Mouse (Mus musculus) liver, adult 2 months (tissue): Measurements from ENCODE around the gene Vwa8. TPM values are rescaled to one million over a fixed set of nuclear protein-coding genes. Genes with fewer than 3 reads are reported as not detected.

Source experiments
- DNase-seq: peaks from one replicate; pipeline ENCODE4 v3.0.0-alpha.2; 2011; ENCODE audit warnings: low read depth, low spot score; ENCODE audit errors: extremely low read depth
- H3K27ac ChIP-seq: fragments of 200-500 bp; replicated peaks from 2 replicates; pipeline ENCODE4 v1.5.1; 2012; ENCODE audit warnings: low read depth, mild to moderate bottlenecking, control low read depth, inconsistent platforms, low read length; ENCODE audit not compliant: insufficient read depth
- H3K27me3 ChIP-seq: fragments of 200-500 bp; 2 replicates; pipeline ENCODE4 v1.6.1; 2012; ENCODE audit warnings: mild to moderate bottlenecking, moderate library complexity, low read length, inconsistent platforms; ENCODE audit not compliant: control insufficient read depth, insufficient read depth
- H3K36me3 ChIP-seq: fragments of 200-500 bp; 2 replicates; pipeline ENCODE4 v1.6.1; 2012; ENCODE audit warnings: low read length, inconsistent platforms; ENCODE audit not compliant: control insufficient read depth, insufficient read depth
- H3K4me1 ChIP-seq: fragments of 200-500 bp; 2 replicates; pipeline ENCODE4 v1.6.1; 2011; ENCODE audit warnings: low read length; ENCODE audit not compliant: control insufficient read depth, insufficient read depth
- H3K4me3 ChIP-seq: fragments of 200-500 bp; 2 replicates; pipeline ENCODE4 v1.5.1; 2011; ENCODE audit warnings: low read depth, mild to moderate bottlenecking, control low read depth, low read length, moderate library complexity; ENCODE audit not compliant: insufficient read depth
- H3K79me2 ChIP-seq: fragments of 200-500 bp; 2 replicates; pipeline ENCODE4 v1.6.1; 2012; ENCODE audit warnings: inconsistent platforms, mild to moderate bottlenecking, low read length, moderate library complexity; ENCODE audit not compliant: control insufficient read depth, insufficient read depth
- H3K9ac ChIP-seq: fragments of 200-500 bp; 2 replicates; pipeline ENCODE4 v1.6.1; 2012; ENCODE audit warnings: low read depth, mild to moderate bottlenecking, control low read depth, inconsistent platforms, low read length
- CTCF ChIP-seq: fragments of 200-500 bp; IDR thresholded peaks from 2 replicates; pipeline ENCODE4 v1.5.1; 2011; ENCODE audit warnings: low read depth, low read length, control low read depth
- POLR2A ChIP-seq: fragments of 200-500 bp; IDR thresholded peaks from 2 replicates; pipeline ENCODE4 v1.6.1; 2011; ENCODE audit warnings: low read length, control low read depth; ENCODE audit not compliant: insufficient read depth; ENCODE audit errors: extremely low read depth
- WGBS: fragments of 180-500 bp; shearing (Covaris S2); methylation state at CpG from one replicate; pipeline ENCODE4 v1.1.7; 2018; 5-methylcytosine and 5-hydroxymethylcytosine counted together
- polyA plus RNA-seq: library from polyadenylated mRNA; depleted of rRNA; stranded (reverse); fragments of >200 nt; gene quantifications from 2 replicates; pipeline ENCODE4 v1.2.3, GENCODE M21; 2012
- total RNA-seq: library from RNA; depleted of rRNA; stranded (reverse); fragments of >200 nt; gene quantifications from 2 replicates; pipeline ENCODE4 v1.2.3, GENCODE M21; 2014

Vwa8 gene
- total and polyA plus RNA-seq, 2 experiments: 44.0 to 106 TPM

DNA sequence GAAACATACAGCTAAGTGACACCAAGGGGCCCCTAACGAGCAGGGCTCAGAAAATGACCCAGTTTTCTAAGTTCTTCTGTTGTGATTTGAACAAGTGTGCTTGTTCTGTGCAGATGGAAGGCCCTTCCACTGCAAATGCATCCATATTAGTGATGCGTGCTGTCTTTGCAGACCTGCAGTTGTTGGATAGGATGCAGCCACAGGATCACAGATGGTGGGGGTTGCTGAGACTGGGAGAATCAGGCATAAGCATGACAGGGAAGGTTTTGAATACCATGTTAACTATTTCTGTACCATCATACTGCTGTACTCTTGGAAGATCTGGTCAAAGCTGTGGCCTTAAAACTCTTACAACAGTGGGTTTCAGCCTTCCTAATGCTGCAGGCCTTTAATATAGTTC lies 83.2 kb downstream of the Vwa8 start:
- no peak for DNase-seq
- Histone ChIP-seq H3K79me2 (no peaks in the 10 kb centered on the region), H3K27me3 (no peaks in the 10 kb centered on the region), H3K27ac (no peak overlapping the region), H3K36me3 (peaks cover 34% of the 10 kb centered on the region), H3K4me1 (no peaks in the 10 kb centered on the region), H3K9ac (no peak overlapping the region), H3K4me3 (no peak overlapping the region)
- WGBS: 93% methylated on average over 2 of the region's 2 CpGs
- TF ChIP-seq CTCF (no peak), POLR2A (no peak)

DNA sequence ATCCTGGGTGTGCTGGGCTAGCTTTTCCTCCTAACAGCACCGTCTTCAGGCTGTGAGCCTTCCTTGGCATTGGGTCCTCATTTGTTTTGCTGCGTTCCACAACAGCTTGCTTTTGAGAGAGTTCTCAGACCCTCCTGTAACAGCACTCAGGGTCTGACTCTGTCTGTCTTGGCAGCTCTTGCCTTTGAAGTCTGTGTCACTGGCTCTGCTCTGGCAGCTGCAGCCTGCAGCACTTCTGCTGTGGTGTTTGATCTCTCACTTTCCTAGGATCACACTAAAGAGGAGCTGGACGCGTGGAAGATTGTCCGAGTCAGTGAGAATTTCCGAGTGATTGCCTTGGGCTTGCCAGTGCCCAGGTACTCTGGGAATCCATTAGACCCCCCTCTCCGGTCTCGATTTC lies 84.5 kb downstream of the Vwa8 start:
- H3K9ac ChIP-seq: no peak overlapping the region
- peaks cover 41% of the 10 kb centered on the region for H3K36me3 ChIP-seq
- H3K4me3 ChIP-seq: no peak overlapping the region
- H3K27me3 ChIP-seq: no peaks in the 10 kb centered on the region
- H3K27ac ChIP-seq: no peak overlapping the region
- WGBS: 95% methylated on average over 8 of the region's 8 CpGs
- DNase-seq: no peak
- no peaks in the 10 kb centered on the region for H3K79me2 ChIP-seq
- TF ChIP-seq CTCF: no peak
- TF ChIP-seq POLR2A: no peak
- no peaks in the 10 kb centered on the region for H3K4me1 ChIP-seq

DNA sequence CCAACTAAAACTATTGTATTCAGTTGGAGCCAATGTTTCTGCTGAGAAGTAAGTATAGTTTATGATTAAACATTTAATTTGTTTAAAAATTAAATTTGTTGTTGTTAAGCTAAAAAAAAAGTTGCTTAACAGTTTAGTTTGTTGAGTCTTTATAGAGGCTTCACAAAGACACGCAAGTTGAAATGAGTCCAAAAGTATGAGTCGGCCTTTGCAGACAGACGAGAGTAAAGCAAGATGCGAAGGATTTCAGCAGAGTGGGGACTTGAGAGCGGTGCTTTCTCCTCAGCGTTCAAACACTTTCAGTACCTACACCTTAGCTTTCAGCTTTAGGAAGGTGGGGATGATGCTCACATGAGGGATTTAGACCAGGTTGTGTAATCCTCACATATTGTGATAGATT lies 85.7 kb downstream of the Vwa8 start:
- 93% methylated on average over 6 of the region's 6 CpGs for WGBS
- H3K27me3 ChIP-seq: no peaks in the 10 kb centered on the region
- DNase-seq: no peak
- H3K36me3 ChIP-seq: peaks cover 47% of the 10 kb centered on the region
- no peaks in the 10 kb centered on the region; the same call in 1 of the 2 replicates for H3K79me2 ChIP-seq
- H3K27ac ChIP-seq: no peak overlapping the region
- H3K4me1 ChIP-seq: no peaks in the 10 kb centered on the region
- H3K4me3 ChIP-seq: no peak overlapping the region
- H3K9ac ChIP-seq: no peak overlapping the region
- TF ChIP-seq POLR2A (no peak), CTCF (no peak)

DNA sequence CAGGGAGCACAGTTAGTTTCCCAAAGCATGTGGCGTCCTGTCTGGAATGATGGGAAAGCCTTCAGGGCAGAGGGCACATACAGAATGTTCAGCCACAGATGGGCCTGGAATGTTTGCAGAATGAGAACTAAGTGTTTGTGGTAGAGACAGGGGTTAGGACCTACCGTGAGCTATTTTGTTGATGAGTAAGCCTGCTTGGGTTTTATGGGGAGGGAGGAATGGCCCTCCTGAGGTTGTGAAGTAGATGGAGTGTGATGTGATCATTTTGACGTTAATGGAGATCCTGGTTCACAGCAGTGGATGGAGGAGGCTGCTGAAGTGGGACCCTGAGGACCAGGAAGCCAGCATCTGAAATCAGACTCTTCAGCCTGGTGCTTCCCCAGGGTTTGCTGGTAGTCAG lies 86.9 kb downstream of the Vwa8 start:
- no peaks in the 10 kb centered on the region; the same call in 1 of the 2 replicates for H3K79me2 ChIP-seq

DNA sequence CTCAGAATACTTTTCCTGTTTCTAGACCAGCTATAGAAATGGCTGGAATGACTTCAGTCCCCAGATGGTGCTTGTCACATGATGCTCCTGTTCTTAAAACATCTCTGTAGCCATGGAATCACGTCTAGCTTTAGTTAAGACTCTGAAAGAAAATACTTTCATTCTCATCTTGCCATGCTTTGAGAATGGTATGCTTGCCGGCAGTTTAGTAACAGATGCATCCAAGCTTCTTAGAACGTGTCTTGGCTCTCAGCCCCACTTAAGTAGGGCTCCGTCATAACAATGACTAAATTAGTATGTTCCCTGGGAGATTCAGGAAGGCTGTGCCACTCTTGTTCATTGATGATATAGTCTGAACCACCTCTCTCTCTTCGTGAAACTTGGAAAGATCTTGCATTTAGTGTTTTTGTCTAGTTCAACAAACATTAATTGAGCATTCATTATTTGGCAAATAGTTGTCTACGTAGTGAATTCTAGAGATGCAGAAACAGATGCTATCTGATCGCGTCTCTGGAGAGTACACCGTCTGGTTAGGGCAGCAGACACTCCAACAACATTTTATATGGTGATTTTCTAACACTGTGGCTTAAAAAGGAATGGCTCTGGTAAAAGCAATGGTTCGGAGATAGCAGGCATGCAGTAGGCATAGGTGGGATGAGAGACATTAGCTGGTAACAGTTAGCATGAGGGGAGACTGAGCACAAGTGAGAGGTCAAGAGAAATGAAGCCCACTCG lies 93.1 kb downstream of the Vwa8 start:
- peaks cover 57% of the 10 kb centered on the region for H3K36me3 ChIP-seq
- H3K27me3 ChIP-seq: no peaks in the 10 kb centered on the region
- no peak overlapping the region for H3K9ac ChIP-seq
- WGBS: 92% methylated on average over 11 of the region's 11 CpGs
- H3K4me3 ChIP-seq: no peak overlapping the region
- H3K4me1 ChIP-seq: no peaks in the 10 kb centered on the region
- H3K27ac ChIP-seq: no peak overlapping the region
- no peak for DNase-seq
- no peak for TF ChIP-seq POLR2A
- no peak for TF ChIP-seq CTCF
- H3K79me2 ChIP-seq: no peaks in the 10 kb centered on the region; the same call in 1 of the 2 replicates

More for the DNA sequence above, 86.9 kb downstream of the Vwa8 start:
- H3K4me3 ChIP-seq: no peak overlapping the region
- H3K27me3 ChIP-seq: no peaks in the 10 kb centered on the region
- no peak overlapping the region for H3K9ac ChIP-seq
- H3K4me1 ChIP-seq: no peaks in the 10 kb centered on the region
- 86% methylated on average over 3 of the region's 3 CpGs for WGBS
- DNase-seq: no peak
- TF ChIP-seq CTCF (no peak), POLR2A (no peak)
- H3K27ac ChIP-seq: no peak overlapping the region
- H3K36me3 ChIP-seq: peaks cover 58% of the 10 kb centered on the region

DNA sequence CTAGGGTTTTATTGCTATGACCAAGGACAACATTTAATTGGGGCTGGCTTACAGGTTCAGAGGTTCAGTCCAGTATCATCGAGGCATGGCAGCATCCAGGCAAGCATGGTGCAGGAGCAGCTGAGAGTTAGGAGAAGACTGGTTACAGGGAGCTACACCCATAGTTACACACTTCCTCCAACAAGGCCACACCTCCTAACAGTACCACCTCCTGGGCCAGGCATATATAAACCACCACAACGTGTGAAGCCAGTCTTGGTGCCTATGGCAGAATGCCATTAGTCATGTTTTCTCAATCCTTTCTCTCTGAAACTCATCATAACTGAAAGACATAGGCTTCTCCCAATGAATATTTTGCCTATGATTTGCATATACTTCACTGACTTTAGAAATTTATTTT lies 106.9 kb downstream of the Vwa8 start:
- Histone ChIP-seq H3K27ac (no peak overlapping the region), H3K36me3 (peaks cover 36% of the 10 kb centered on the region), H3K9ac (no peak overlapping the region), H3K4me1 (no peaks in the 10 kb centered on the region), H3K4me3 (no peak overlapping the region), H3K27me3 (no peaks in the 10 kb centered on the region), H3K79me2 (no peaks in the 10 kb centered on the region)
- WGBS: 67% methylated on average over 2 of the region's 2 CpGs
- no peak for DNase-seq
- no peak for TF ChIP-seq CTCF
- TF ChIP-seq POLR2A: no peak
